Mouse (Mus musculus): ENCODE data around the gene Fez2.

Gene Fez2

GRCm38 (mm10) chr17:78364555-78365302, 53.2 kb downstream of the Fez2 start:
- no peak for DNase-seq (ENCODE audit: low read depth)

GRCm38 (mm10) chr17:78361939-78362728, 55.8 kb downstream of the Fez2 start:
- peak; percentile 51 for DNase-seq (ENCODE audit: low read depth)

GRCm38 (mm10) chr17:78358251-78358726, 59.7 kb downstream of the Fez2 start:
- DNase-seq (ENCODE audit: low read depth): no peak

- no peak for DNase-seq (ENCODE audit: low read depth)
These were observed 60.2 kb downstream of the Fez2 start for GRCm38 (mm10) chr17:78357753-78358152.

- no peak for DNase-seq (ENCODE audit: low read depth)
These were observed 62.3 kb downstream of the Fez2 start for GRCm38 (mm10) chr17:78355611-78356010.

- no peak for DNase-seq (ENCODE audit: low read depth)
These were observed 63.1 kb downstream of the Fez2 start for GRCm38 (mm10) chr17:78354871-78355270.

- no peak for DNase-seq (ENCODE audit: low read depth)
These were observed 63.5 kb downstream of the Fez2 start for GRCm38 (mm10) chr17:78354411-78354810.

- DNase-seq (ENCODE audit: low read depth): no peak
These were observed 65.5 kb downstream of the Fez2 start for GRCm38 (mm10) chr17:78352500-78352855.

GRCm38 (mm10) chr17:78351676-78352499, 66.1 kb downstream of the Fez2 start:
- DNase-seq (ENCODE audit: low read depth): no peak

GRCm38 (mm10) chr17:78347111-78347801, 70.7 kb downstream of the Fez2 start:
- DNase-seq (ENCODE audit: low read depth): no peak

- DNase-seq (ENCODE audit: low read depth): no peak
These were observed 74.3 kb downstream of the Fez2 start for GRCm38 (mm10) chr17:78343688-78344087.

- no peak for DNase-seq (ENCODE audit: low read depth)
These were observed 82.7 kb downstream of the Fez2 start for GRCm38 (mm10) chr17:78335250-78335649.

- DNase-seq (ENCODE audit: low read depth): no peak
These were observed 84.7 kb downstream of the Fez2 start for GRCm38 (mm10) chr17:78333275-78333674.

- DNase-seq (ENCODE audit: low read depth): no peak
These were observed 86.5 kb downstream of the Fez2 start for GRCm38 (mm10) chr17:78331438-78331837.

- peak; percentile 17 for DNase-seq (ENCODE audit: low read depth)
These were observed 89.7 kb downstream of the Fez2 start for GRCm38 (mm10) chr17:78328287-78328686.

GRCm38 (mm10) chr17:78327187-78327586, 90.8 kb downstream of the Fez2 start:
- DNase-seq (ENCODE audit: low read depth): no peak

GRCm38 (mm10) chr17:78326381-78326780, 91.6 kb downstream of the Fez2 start:
- DNase-seq (ENCODE audit: low read depth): no peak

- no peak for DNase-seq (ENCODE audit: low read depth)
These were observed 92.1 kb downstream of the Fez2 start for GRCm38 (mm10) chr17:78325761-78326332.

GRCm38 (mm10) chr17:78322369-78323335, 95.3 kb downstream of the Fez2 start:
- no peak for DNase-seq (ENCODE audit: low read depth)

GRCm38 (mm10) chr17:78321216-78321835, 96.6 kb downstream of the Fez2 start:
- DNase-seq (ENCODE audit: low read depth): no peak

Measured in c-Kit-positive CD71-negative TER-119-negative erythroid progenitor cells, embryonic 14.5 days (primary cell).